Mouse (Mus musculus): Measurements from ENCODE around the gene Dennd4a. TPM values are rescaled to one million over a fixed set of nuclear protein-coding genes. Genes with fewer than 3 reads are reported as not detected.

Dennd4a gene
- total and polyA plus RNA-seq, 2 experiments from 2014 or later: 5.2 to 18.5 TPM

DNA sequence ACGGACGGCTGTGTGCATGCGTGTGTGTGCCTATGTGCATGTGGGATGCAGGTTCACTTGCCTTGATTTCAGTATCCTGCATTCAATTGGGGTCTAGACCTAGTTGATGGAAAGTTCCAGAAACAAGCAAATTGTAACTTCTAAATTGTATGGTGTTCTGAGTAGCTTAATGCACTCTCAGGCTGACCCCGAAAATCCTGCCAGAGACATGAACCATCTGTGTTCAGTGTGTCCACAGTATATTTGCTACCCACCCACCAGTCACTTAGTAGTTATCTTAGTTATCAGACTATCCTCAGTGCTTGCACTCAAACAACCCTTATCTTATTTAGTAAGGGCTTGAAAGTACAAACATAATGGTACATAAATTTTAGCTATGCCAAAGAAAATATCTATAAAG is 130.5 kb downstream of the Dennd4a start:
- no peak overlapping the region for H3K4me3 ChIP-seq (ENCODE audit: low read depth, low read length)
- H3K4me1 ChIP-seq (ENCODE audit: insufficient read depth): no peaks in the 10 kb centered on the region
- H3K36me3 ChIP-seq (ENCODE audit: insufficient read depth): no peaks in the 10 kb centered on the region
- DNase-seq (no peak), ATAC-seq (no peak)
- TF ChIP-seq CTCF (IDR thresholded peaks at IDR 0.05; ENCODE audit: low read depth): no peak
- 85% methylated on average over 4 of the region's 4 CpGs for WGBS
- no peak overlapping the region for H3K27ac ChIP-seq (ENCODE audit: low read depth, low read length)
- no peak overlapping the region for H3K9ac ChIP-seq
- no peaks in the 10 kb centered on the region for H3K9me3 ChIP-seq (ENCODE audit: low read length)
- H3K27me3 ChIP-seq (ENCODE audit: insufficient read depth, low read length): no peaks in the 10 kb centered on the region
- H3K4me2 ChIP-seq (ENCODE audit: low read depth): no peak overlapping the region

DNA sequence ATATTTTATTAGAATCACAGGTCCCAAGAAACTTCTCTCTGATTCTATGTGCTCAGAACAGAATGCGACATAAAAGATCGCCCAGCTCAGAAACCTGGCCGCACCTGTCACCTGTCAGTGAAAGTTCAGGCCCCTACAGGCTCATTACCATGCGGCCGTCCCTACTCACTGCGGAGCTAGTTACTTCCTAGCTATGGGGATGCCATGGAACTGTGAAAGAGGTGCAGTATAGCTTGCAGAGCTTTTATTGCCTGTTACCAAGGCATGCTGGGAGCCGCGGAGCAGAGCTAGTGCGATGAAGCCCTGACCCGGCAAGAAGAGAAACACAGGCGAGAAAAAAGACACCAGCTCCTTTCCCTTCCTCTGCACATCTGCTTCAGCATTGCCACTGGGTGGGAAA is 132.9 kb downstream of the Dennd4a start:
- WGBS: 28% methylated on average over 11 of the region's 11 CpGs
- no peak overlapping the region for H3K27ac ChIP-seq (ENCODE audit: low read depth, low read length)

GRCm38 (mm10) chr9:64947483-64948095 is 136.4 kb downstream of the Dennd4a start:
- no peak for TF ChIP-seq CTCF (IDR thresholded peaks at IDR 0.05; ENCODE audit: low read depth)
- Histone ChIP-seq H3K4me3 (ENCODE audit: low read depth, low read length) (no peak overlapping the region), H3K4me2 (ENCODE audit: low read depth) (no peak overlapping the region), H3K9me3 (ENCODE audit: low read length) (no peaks in the 10 kb centered on the region), H3K27me3 (ENCODE audit: insufficient read depth, low read length) (no peaks in the 10 kb centered on the region), H3K36me3 (ENCODE audit: insufficient read depth) (no peaks in the 10 kb centered on the region), H3K4me1 (ENCODE audit: insufficient read depth) (no peaks in the 10 kb centered on the region), H3K27ac (ENCODE audit: low read depth, low read length) (no peak overlapping the region), H3K9ac (no peak overlapping the region)
- DNase-seq: no peak
- no peak for ATAC-seq
- WGBS: 87% methylated on average over 9 of the region's 9 CpGs

More for the DNA sequence above, 132.9 kb downstream of the Dennd4a start:
- Histone ChIP-seq H3K4me1 (ENCODE audit: insufficient read depth) (no peaks in the 10 kb centered on the region), H3K27me3 (ENCODE audit: insufficient read depth, low read length) (no peaks in the 10 kb centered on the region), H3K4me2 (ENCODE audit: low read depth) (no peak overlapping the region), H3K36me3 (ENCODE audit: insufficient read depth) (no peaks in the 10 kb centered on the region), H3K9me3 (ENCODE audit: low read length) (no peaks in the 10 kb centered on the region), H3K9ac (no peak overlapping the region), H3K4me3 (ENCODE audit: low read depth, low read length) (no peak overlapping the region)
- no peak for ATAC-seq
- no peak for DNase-seq
- no peak for TF ChIP-seq CTCF (IDR thresholded peaks at IDR 0.05; ENCODE audit: low read depth)

DNA sequence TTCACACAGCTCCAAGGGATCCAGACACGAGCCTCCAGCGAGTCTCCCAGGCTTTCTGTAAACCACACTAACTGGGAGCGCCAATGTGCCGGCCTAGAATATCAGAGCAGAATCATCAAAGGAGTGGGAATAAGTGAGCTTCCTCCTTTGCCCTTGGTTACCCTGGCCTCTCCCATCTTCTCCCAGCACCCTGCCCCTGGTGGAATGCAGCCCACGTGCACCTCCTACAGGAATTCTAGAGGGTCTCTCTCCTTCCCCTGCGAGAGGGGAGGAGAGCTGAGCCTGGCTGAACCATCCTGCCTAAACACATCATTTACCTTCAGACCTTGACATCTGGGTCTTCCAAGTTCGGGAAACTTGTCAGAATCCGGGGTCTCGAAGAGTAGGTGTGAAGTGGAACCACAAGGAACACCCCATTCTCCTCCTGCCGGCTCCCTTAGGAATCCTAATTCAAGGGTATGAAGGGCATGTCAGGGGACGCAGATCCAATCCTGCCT is 140.1 kb downstream of the Dennd4a start, which contains the start of gene Slc24a1:
Gene Slc24a1 (minus strand): TSS at position 447 of the 497 bp plus-strand sequence.
- 0 out of 2 replicates have a peak, but pooled peaks have one; percentile 6 for TF ChIP-seq CTCF (IDR thresholded peaks at IDR 0.05; ENCODE audit: low read depth)
- ATAC-seq (no peak), DNase-seq (no peak)
- H3K9ac ChIP-seq: no peak within 1 kb of the TSS
- H3K27ac ChIP-seq (ENCODE audit: low read depth, low read length): no peak within 1 kb of the TSS
- no peaks in the 10 kb centered on the region for H3K36me3 ChIP-seq (ENCODE audit: insufficient read depth)
- no peaks in the 10 kb centered on the region for H3K27me3 ChIP-seq (ENCODE audit: insufficient read depth, low read length)
- H3K4me3 ChIP-seq (ENCODE audit: low read depth, low read length): no peak within 1 kb of the TSS
- no peaks in the 10 kb centered on the region for H3K4me1 ChIP-seq (ENCODE audit: insufficient read depth)
- no peaks in the 10 kb centered on the region for H3K9me3 ChIP-seq (ENCODE audit: low read length)
- no peak within 1 kb of the TSS for H3K4me2 ChIP-seq (ENCODE audit: low read depth)
- WGBS: 36% methylated on average over 11 of the region's 11 CpGs

GRCm38 (mm10) chr9:64952055-64952454 is 140.9 kb downstream of the Dennd4a start:
- no peak for TF ChIP-seq CTCF (IDR thresholded peaks at IDR 0.05; ENCODE audit: low read depth)
- Histone ChIP-seq H3K9me3 (ENCODE audit: low read length) (no peaks in the 10 kb centered on the region), H3K27me3 (ENCODE audit: insufficient read depth, low read length) (no peaks in the 10 kb centered on the region), H3K4me1 (ENCODE audit: insufficient read depth) (no peaks in the 10 kb centered on the region), H3K4me3 (ENCODE audit: low read depth, low read length) (no peak overlapping the region), H3K4me2 (ENCODE audit: low read depth) (no peak overlapping the region), H3K36me3 (ENCODE audit: insufficient read depth) (no peaks in the 10 kb centered on the region), H3K9ac (no peak overlapping the region), H3K27ac (ENCODE audit: low read depth, low read length) (no peak overlapping the region)
- 12% methylated on average over 5 of the region's 5 CpGs for WGBS
- ATAC-seq (peak; percentile 78), DNase-seq (peak; percentile 18)

GRCm38 (mm10) chr9:64953190-64953589 is 142.1 kb downstream of the Dennd4a start:
- WGBS: 82% methylated on average over 7 of the region's 7 CpGs
- H3K4me3 ChIP-seq (ENCODE audit: low read depth, low read length): no peak overlapping the region
- DNase-seq: no peak
- no peaks in the 10 kb centered on the region for H3K9me3 ChIP-seq (ENCODE audit: low read length)
- H3K9ac ChIP-seq: no peak overlapping the region
- H3K4me1 ChIP-seq (ENCODE audit: insufficient read depth): no peaks in the 10 kb centered on the region
- no peaks in the 10 kb centered on the region for H3K27me3 ChIP-seq (ENCODE audit: insufficient read depth, low read length)
- ATAC-seq: no peak
- no peak overlapping the region for H3K27ac ChIP-seq (ENCODE audit: low read depth, low read length)
- no peak overlapping the region for H3K4me2 ChIP-seq (ENCODE audit: low read depth)
- H3K36me3 ChIP-seq (ENCODE audit: insufficient read depth): no peaks in the 10 kb centered on the region
- TF ChIP-seq CTCF (IDR thresholded peaks at IDR 0.05; ENCODE audit: low read depth): no peak

- no peak for ATAC-seq
- H3K9me3 ChIP-seq (ENCODE audit: low read length): no peaks in the 10 kb centered on the region
- no peak overlapping the region for H3K4me3 ChIP-seq (ENCODE audit: low read depth, low read length)
- no peaks in the 10 kb centered on the region for H3K27me3 ChIP-seq (ENCODE audit: insufficient read depth, low read length)
- peak; percentile 13 for DNase-seq
- H3K4me1 ChIP-seq (ENCODE audit: insufficient read depth): 0 out of 2 replicates have a peak, but pooled peaks cover under 1% of the 10 kb centered on the region
- no peaks in the 10 kb centered on the region for H3K36me3 ChIP-seq (ENCODE audit: insufficient read depth)
- H3K27ac ChIP-seq (ENCODE audit: low read depth, low read length): no peak overlapping the region
- TF ChIP-seq CTCF (IDR thresholded peaks at IDR 0.05; ENCODE audit: low read depth): no peak
- no peak overlapping the region for H3K9ac ChIP-seq
- H3K4me2 ChIP-seq (ENCODE audit: low read depth): no peak overlapping the region
- WGBS: 21% methylated on average over 12 of the region's 12 CpGs
These were observed 145.2 kb downstream of the Dennd4a start for GRCm38 (mm10) chr9:64956337-64956736.

Measured in forebrain, postnatal 0 days (tissue).